Mouse (Mus musculus) frontal cortex, postnatal 25 days (tissue): ENCODE data around the gene Cdk5rap3.
A peak's percentile ranks its signal among the peaks of the same experiment; 100 is the strongest.

Experiments used
- DNase-seq, 2 experiments: peaks; one replicate each; pipeline ENCODE4 v3.0.0; 2022; ENCODE audit warnings: low spot score in 2 of 2

Cdk5rap3 gene

GRCm38 (mm10) chr11:96916044-96916884 is at the start of gene Cdk5rap3:
TSS of gene Cdk5rap3 (minus strand) at chr11:96916496.
- peak; percentile 95 to 98 for DNase-seq

- peak; percentile 87 to 92 for DNase-seq
Observed at GRCm38 (mm10) chr11:96963580-96963979, 47.3 kb upstream of the Cdk5rap3 start.

GRCm38 (mm10) chr11:96957061-96957805 is 40.9 kb upstream of the Cdk5rap3 start:
- no peak for DNase-seq

DNA sequence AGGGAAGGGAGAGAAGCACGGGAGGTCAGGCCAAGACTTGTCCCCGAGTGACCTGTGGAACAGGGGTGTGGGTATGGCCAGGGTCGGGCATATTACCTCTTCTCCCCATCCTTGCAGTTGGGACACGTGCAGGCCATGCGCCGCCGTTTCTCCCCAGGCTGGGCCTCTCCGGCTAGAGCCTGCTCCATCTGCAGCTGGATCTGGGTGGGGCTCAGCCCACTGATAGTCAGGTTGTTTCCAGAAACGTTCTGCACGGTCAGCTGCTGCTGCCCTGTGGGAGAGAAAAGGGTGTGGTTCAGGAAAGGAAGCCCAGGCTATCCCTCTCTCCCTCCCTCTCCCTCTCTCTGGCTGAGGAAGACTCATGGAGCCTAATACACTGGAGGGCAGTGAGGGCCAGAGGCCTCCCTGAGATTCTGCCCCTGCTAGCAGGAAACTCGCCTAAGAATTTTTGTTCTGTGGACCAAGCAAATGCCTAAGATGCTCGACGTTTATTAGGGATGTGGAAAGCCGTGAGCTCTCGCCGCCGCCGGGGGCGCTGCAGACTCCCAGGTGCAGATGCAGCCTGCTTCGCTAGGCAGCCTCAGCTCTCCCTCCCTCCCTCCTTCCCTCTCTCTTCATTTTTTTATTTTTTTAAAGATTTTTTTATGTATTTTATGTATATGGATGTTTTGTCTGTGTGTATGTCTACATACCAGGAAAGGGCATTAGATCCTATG is 39.9 kb upstream of the Cdk5rap3 start:
- DNase-seq: no peak

- DNase-seq: no peak
Observed at GRCm38 (mm10) chr11:96955094-96955493, 38.8 kb upstream of the Cdk5rap3 start.

GRCm38 (mm10) chr11:96952896-96953295 is 36.6 kb upstream of the Cdk5rap3 start:
- DNase-seq: no peak

DNA sequence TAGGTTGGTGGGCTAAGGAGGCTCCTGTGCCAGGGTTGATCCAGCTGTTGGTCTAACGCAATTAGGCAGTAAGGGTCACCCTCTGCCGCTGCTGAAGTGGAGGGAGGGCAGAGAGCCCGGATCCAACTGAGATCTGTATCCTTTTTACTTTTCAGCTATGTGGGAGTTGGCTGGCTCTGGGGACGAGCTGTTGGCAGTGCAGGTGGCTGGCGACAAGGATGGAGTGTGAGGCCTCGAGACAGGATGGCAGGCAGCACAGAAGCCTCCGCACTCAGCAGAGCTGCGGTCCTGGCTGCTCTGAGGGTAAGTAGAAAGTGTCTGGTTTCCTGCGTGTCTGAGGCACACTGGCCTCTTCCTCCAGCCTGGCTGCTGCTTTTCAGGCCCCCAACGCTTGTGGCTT is 36.1 kb upstream of the Cdk5rap3 start:
- no peak for DNase-seq

- DNase-seq: no peak
Observed at GRCm38 (mm10) chr11:96950767-96951166, 34.5 kb upstream of the Cdk5rap3 start.

GRCm38 (mm10) chr11:96947849-96948248 is 31.6 kb upstream of the Cdk5rap3 start:
- DNase-seq: no peak

- DNase-seq: no peak
Observed at GRCm38 (mm10) chr11:96946498-96946897, 30.2 kb upstream of the Cdk5rap3 start.

DNA sequence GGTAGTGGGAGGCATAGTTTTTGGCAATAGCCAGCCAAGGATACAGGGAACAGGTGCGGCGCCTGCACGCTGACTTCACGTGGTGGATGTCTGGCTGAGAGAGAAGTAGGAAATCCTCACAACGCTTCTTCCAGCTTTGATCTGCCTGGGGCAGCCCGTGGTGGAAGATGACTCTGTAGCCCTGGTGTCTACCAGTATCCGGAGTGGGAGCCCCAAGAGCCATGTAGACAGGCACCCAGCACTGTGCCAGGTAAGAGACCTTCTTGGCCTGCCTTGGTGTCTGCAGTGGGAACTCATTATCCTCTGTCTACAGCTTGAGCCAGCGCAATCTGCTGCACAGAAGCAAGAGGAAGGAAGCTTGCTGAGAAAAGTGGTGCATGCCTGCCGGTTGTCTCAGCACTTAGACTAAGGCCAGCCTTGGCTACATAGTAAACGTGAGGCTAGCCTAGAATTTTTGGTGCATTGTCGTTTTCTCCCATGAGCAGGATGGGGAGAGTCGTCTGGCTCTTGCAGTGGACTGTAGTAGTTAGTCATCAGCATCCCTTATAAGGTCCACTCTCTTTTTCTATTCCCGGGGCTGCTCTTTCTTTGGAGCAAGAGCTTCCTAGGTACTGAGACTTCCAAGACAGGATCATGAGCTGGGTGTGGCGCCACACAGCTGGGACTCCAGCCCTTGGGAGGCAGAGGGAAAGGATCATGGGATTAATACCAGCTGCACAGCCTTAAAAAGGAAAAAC is 28.7 kb upstream of the Cdk5rap3 start:
- DNase-seq: no peak

DNA sequence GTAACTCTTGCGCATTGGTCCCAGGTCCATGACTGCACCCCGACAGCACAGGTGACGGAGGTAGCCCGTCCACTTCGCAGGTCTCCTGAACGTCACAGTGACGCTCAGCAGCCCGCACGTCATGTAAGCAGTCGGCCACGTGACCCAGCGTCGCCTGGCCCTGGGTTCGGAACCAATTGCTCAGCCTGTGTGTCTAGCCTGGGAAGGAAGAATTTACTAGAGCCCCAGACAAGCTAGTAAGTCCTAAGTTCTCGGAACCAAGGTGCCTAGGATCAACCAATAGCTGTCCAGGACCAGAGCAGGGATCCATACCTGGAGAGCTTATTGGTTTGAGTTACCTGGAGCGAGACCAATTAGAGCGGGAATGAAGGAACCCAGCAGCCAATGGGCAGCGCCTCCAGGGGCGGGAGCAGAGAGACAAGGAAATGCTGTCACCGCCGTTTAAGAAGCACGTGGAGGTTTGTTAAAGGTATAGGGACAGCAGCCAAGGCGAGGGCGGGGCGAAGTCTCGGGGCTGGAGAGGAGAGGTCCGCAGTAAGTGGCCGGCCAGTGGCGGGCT is 27.5 kb upstream of the Cdk5rap3 start, which contains the start of gene Pnpo:
Gene Pnpo, minus strand, starts transcription at position 241 of the 559 bp plus-strand sequence.
- DNase-seq: peak; percentile 78 to 85

GRCm38 (mm10) chr11:96941989-96942590 is 25.8 kb upstream of the Cdk5rap3 start:
- no peak for DNase-seq

- DNase-seq: no peak
Observed at GRCm38 (mm10) chr11:96940578-96941465, 24.5 kb upstream of the Cdk5rap3 start.

GRCm38 (mm10) chr11:96938426-96938800 is 22.1 kb upstream of the Cdk5rap3 start:
- DNase-seq: no peak

DNA sequence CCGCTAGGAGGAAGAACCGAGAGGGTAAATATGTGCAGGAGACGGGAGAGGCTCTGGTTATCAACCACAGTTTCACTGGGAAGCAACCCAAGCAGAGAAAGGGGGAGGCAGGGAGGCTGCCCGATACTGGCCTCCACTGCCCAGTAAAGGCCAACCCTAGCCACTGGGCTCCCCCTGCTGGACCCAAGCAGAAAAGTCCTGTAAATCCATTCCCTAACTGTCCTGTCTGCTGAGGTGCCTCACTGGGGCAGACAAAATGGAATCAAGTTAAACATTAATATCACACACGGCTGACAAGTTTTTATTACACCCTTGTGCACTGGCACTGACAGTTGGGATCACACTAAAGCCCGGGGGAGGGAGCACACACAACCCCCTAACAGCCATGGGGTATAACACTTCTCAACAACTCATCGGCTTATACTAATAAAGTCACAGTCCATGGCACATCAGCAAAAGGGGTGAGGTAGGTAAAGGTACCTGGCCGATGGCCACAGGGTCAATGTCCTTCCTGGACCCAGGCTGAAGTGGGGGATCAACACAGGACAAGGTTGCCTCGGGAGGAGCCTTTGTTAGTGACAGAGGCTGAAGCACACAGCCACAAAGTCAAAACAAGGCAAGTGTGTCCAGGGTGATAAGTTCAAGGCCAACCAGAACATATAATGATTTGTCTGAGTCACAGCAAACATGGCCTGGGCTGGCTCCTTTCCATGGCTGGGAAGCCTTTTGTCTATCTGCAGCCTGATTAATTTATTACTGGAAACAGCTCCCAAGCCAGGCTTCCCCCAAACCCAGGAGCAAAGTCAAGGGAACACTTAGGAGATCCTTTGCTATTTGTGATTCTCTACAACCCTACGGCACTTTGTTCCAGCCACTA is 21.5 kb upstream of the Cdk5rap3 start:
- no peak for DNase-seq

DNA sequence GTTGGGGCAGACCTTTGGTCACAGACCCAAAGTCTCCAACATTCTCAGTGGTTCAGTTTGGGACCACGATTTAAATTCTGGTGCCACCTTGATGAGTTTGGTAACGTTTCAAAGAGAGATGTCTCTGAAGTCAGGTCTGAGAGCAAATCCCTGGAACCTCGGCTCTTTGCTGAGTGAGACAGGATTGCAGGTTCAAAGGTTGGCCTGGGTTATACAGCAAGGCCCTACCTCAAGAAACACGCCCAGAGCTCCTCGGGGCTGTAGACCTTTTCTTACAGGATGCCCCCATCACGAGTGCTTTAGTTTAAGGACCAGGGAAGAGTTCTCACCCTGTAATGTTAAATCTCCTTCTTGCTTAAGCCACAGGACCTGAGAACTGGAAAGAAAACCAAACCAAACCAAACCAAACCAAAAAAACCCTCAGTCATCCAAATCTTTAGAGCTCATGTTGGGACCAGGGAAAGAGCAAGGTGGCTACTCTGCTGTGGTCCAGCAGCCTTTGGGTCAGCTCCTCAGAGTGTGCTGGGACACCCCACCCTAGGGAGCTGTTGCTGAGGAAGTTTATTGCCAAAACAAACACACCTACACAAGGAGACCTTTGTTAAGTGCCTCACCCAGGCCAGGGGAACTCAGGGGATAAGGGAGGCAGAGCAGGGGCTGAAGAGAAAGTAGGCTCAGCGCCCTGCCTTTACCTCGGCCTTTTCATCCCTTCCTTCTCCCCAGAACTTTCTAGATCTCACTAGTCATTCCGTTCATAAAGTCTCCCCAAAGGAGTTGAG is 19.8 kb upstream of the Cdk5rap3 start:
- no peak for DNase-seq

GRCm38 (mm10) chr11:96934921-96935356 is 18.6 kb upstream of the Cdk5rap3 start:
- no peak for DNase-seq
